ENCODE assay signal across 11 mouse cellular contexts in genomic region chr9:80303518-80303917, GRCm38 (mm10).
DNase-seq lines count a peak whose midpoint lies in the region; ATAC-seq and TF ChIP-seq lines count a peak whose summit lies in the region.
"Had no signal": no experiment of that assay in that cellular context is flagged by ENCODE, and none has a peak within 500 bp of the region (broad histone marks: within the 10 kb centered on the region; RNA-seq: fewer than 3 reads in every experiment).

No protein-coding gene starts in this region.

- no peak overlapping the region for H3K9ac ChIP-seq in lung, postnatal 0 days (replicated peaks; ENCODE audit: low read depth)
- H3K9ac ChIP-seq in midbrain, embryonic 11.5 days (ENCODE audit: low read length): no peak overlapping the region

- peak; percentile 4 for DNase-seq in gastrocnemius, adult 18-20 months (ENCODE audit: low spot score)
- no peak for DNase-seq in gastrocnemius, postnatal 4 days (ENCODE audit: low spot score in 2 of 2)
- DNase-seq in lung, postnatal 0 days (ENCODE audit: low spot score): peak; percentile 44
- DNase-seq in lung, adult 2 months: no peak
- peak; percentile 38 for DNase-seq in embryo, embryonic 10 days (ENCODE audit: low spot score)
- peak; percentile 46 for DNase-seq in naive thymus-derived CD4-positive, alpha-beta T cell, adult 2 months (ENCODE audit: low read depth)
- DNase-seq in midbrain, embryonic 11.5 days (ENCODE audit: low spot score, missing footprints): no peak
- DNase-seq in right cerebral cortex, postnatal 4 days: no peak
- DNase-seq: cerebellum, adult 11-12 months; liver; midbrain, embryonic 14.5 days had no signal

- no peaks in the 10 kb centered on the region for H3K9me3 ChIP-seq in lung, postnatal 0 days (ENCODE audit: low read length)
- no peaks in the 10 kb centered on the region for H3K9me3 ChIP-seq in midbrain, embryonic 11.5 days (ENCODE audit: control insufficient read depth, low read length)

- TF ChIP-seq EP300 in lung, postnatal 0 days (IDR thresholded peaks at IDR 0.05): no peak

- no peaks in the 10 kb centered on the region for H3K4me1 ChIP-seq in lung, postnatal 0 days (ENCODE audit: insufficient read depth, low read depth, low read length)
- no peaks in the 10 kb centered on the region for H3K4me1 ChIP-seq in lung, adult 2 months (ENCODE audit: control insufficient read depth, insufficient read depth, low read length)
- no peaks in the 10 kb centered on the region for H3K4me1 ChIP-seq in midbrain, embryonic 11.5 days (ENCODE audit: control insufficient read depth, insufficient read depth, low read length)

- 68% methylated on average over 4 of the region's 4 CpGs for WGBS in lung, postnatal 0 days
- 65% methylated on average over 4 of the region's 4 CpGs for WGBS in lung, adult 2 months
- WGBS in midbrain, embryonic 11.5 days: 77% methylated on average over 4 of the region's 4 CpGs

- no peak overlapping the region for H3K27ac ChIP-seq in lung, postnatal 0 days (ENCODE audit: low read length)
- H3K27ac ChIP-seq in midbrain, embryonic 11.5 days (ENCODE audit: low read depth, low read length): no peak overlapping the region

- no peak overlapping the region for H3K4me3 ChIP-seq in lung, postnatal 0 days (ENCODE audit: low read depth, low read length)
- H3K4me3 ChIP-seq in lung, adult 2 months (replicated peaks; ENCODE audit: extremely low read depth, low read depth, low read length): no peak overlapping the region
- no peak overlapping the region for H3K4me3 ChIP-seq in midbrain, embryonic 11.5 days (ENCODE audit: low read depth, low read length)

- peaks cover 38% of the 10 kb centered on the region; the same call in 1 of the 2 replicates for H3K36me3 ChIP-seq in lung, postnatal 0 days (ENCODE audit: insufficient read depth, low read length)
- H3K36me3 ChIP-seq in midbrain, embryonic 11.5 days (ENCODE audit: control insufficient read depth, insufficient read depth, low read length): no peaks in the 10 kb centered on the region

- TF ChIP-seq CTCF in lung, postnatal 0 days (IDR thresholded peaks at IDR 0.05): peak; percentile 56
- no peak for TF ChIP-seq CTCF in lung, adult 2 months (IDR thresholded peaks at IDR 0.05; ENCODE audit: insufficient read depth, low read length)

- no peaks in the 10 kb centered on the region for H3K27me3 ChIP-seq in lung, postnatal 0 days (replicated peaks; ENCODE audit: insufficient read depth, low read length)
- no peaks in the 10 kb centered on the region for H3K27me3 ChIP-seq in midbrain, embryonic 11.5 days (ENCODE audit: control insufficient read depth, insufficient read depth, low read length)

- ATAC-seq in lung, postnatal 0 days: no peak
- no peak for ATAC-seq in midbrain, embryonic 11.5 days (ENCODE audit: low FRiP score)

- no peak overlapping the region for H3K4me2 ChIP-seq in lung, postnatal 0 days (replicated peaks; ENCODE audit: low read depth, low read length)
- H3K4me2 ChIP-seq in midbrain, embryonic 11.5 days: no peak overlapping the region

- no peak for TF ChIP-seq POLR2A in lung, adult 2 months (IDR thresholded peaks at IDR 0.05; ENCODE audit: borderline replicate concordance, extremely low read depth, low read depth, low read length)

Comparison
In these comparisons a context has a peak if more than half of its experiments do, and no peak if none do; other contexts are left out.
1. DNase-seq: peak in gastrocnemius, adult 18-20 months (single experiment), lung, postnatal 0 days (single experiment), embryo, embryonic 10 days (single experiment) and naive thymus-derived CD4-positive, alpha-beta T cell, adult 2 months (single experiment); none in gastrocnemius, postnatal 4 days (0 of 2), lung, adult 2 months (single experiment), midbrain, embryonic 11.5 days (single experiment) and right cerebral cortex, postnatal 4 days (single experiment).